Mouse (Mus musculus) left cerebral cortex, postnatal 36 days (tissue): ENCODE data around the gene Tgif2. TPM values are rescaled to one million over a fixed set of nuclear protein-coding genes. Genes with fewer than 3 reads are reported as not detected.
"Not testable (repeated sequence)": the region's sequence is repeated elsewhere in the genome, so short reads cannot be mapped to it uniquely, and the experiment has no call there.

Experiments used
- DNase-seq, 2 experiments: peaks; one replicate each; pipeline ENCODE4 v3.0.0; 2021 to 2022; ENCODE audit warnings: low spot score in 2 of 2, mixed read lengths in 1 of 2
- intact Hi-C: fragments of 180-260 bp; cut with DNase I; formaldehyde crosslinking; loops from one replicate; pipeline ENCODE4 v1.15.1; 2025
- total RNA-seq, 2 experiments: library from RNA; stranded (reverse); gene quantifications; 2 replicates each; pipeline ENCODE4 v1.2.3; 2021

Tgif2 gene
- total RNA-seq = under 1 TPM; 0.61 to 0.76 TPM

DNA sequence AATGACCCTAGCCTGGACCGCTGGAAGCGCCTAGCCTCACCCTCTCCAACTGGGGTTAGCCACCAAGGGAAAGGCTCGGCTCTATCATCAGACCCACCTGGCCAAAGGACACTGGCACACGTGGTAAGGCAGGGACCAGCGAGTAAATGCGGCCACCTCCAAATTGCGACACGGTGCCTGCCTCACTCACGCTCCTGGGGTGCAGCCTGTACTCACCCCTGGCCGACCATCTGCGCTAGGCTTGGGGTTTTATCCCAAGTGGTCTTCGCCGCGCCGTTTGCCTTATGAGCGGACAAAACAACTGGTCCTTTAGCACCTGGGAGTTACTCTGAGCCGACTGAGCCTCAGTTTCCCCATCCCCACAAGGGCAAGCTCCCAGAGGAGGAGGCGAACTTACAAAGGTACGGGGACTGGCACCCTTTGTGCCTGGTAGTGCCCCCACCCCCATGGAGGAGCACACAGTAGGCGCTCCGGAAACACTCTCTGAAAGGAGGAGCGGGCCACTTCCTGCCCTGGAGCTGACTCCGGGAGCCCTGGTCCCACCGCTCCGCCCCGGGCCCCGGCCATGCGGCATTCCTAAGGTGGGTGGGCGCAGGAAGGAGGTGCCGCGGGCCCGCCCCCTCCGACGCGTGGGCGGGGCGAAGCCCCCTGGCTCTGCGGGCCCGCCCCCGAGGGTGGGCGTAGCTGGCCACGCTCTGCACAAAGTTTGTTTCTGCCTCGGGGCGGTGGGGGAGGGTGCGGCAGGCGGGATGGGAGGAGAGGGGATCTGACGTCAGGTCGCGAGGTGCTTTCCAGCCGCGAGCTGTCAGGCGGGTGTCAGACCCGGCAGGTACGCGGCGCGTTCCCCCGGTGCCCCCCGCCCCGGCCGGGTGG, at the start of gene Tgif2:
Gene Tgif2 (plus strand): TSS at position 689 of the 873 bp plus-strand sequence.
- DNase-seq = no peak
- intact Hi-C loops = no loop called here

DNA sequence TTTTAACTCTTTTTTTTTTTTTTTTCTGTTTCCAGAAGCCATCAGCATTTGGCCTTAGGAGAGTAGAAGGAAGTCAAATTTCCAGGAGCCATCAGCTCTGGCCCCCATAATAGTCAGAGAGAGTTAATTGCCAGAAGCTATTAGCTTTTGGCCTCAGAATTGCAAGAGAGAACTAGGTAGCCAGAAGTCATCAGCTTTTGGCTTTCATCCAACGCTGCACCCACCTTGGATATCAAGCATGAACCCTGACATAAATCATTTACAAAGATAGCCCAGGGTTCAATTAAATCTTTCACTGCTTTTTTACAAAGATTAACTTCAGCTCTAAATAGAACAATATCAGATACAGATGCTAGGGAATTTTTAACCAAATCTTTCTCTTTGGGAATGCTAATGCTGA, 41.3 kb upstream of the Tgif2 start:
- DNase-seq = no peak
- intact Hi-C loops = no loop called here

DNA sequence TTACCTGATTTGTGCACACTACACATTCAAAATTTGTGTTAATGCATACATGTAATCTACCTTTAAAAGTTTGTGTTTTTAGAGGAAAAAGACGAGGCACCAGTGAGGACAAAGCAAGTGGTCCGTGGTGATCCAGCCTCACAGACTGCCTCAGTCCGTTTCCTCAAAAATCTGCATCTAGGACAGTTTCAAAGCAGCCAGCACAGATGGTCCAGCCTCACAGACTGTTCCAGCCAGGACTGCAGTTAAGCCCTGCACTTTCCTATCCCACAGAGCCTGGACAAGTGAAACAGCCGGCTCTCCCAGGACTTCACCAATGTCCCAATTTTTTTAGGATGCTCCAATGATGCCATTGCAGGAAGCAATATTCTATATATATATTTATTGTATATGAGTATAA, 38.8 kb upstream of the Tgif2 start:
- intact Hi-C loops = no loop called here
- no peak for DNase-seq

DNA sequence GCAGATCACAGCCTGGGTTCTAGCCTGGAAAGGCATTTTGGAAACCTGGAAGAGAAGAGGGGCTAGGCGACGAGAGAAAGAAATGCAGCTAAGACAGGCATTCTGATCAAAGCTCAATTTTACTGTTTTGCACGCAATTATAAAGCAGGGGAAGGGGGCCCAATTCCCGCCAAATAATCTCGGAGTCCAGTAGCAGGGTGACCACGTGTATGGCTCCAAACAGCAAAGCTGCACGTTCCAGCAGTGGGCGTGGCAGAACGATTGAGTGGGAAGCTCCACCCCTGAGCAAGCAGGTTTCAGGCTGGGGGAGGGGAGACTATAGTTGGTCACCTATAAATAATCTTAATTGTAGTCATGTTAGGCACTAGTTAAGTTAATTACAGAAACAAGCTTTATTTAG, 37.7 kb upstream of the Tgif2 start:
- intact Hi-C loops = not testable (repeated sequence)

DNA sequence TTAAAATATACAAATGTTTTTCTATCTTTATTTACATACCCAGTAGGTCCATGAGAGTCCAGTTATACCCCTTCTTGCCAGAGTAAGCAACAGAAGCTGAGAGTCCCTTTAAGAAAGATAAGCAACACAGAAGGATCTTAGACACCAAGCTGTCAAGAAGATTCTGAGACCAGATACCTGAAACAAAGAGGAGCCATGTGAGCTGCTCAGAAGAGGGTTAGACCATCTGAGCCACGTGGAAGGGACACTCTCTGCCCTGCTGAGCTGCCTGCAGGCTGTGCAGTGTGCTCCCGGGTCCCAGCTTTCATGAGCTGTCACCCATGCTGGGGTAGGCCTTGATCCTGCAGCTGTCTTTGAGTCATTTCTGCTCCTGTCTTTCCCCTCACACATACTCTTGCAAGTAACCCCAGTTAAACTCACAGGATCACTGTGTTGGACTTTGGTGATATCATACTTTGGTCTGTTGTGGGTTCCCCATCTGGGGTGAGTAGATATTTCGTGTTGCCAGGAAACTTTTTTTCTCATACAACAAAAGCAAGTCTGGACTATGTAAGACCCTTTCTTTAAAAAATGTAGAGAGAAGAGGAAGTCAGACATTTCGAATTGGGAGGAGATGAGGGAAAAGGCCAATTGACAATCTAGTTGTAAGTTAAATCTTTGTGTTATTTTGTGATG, 36.0 kb upstream of the Tgif2 start:
- intact Hi-C loops = no loop called here
- no peak for DNase-seq

More for the DNA sequence above, 37.7 kb upstream of the Tgif2 start:
- DNase-seq = not testable (repeated sequence)

DNA sequence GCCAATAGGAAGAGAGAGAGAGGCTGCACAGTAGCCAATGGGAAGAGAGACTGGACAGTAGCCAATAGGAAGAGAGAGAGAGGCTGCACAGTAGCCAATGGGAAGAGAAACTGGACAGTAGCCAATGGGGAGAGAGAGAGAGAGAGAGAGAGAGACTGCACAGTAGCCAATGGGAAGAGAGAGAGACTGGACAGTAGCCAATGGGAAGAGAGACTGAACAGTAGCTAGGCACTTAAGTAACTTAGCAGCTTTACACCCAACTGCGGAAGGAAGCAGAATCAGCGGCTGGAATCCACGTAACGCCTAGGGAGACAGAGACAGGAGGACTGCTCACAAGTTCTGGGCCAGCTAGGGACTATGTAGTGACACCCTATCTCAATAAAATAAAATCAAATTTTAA, 35.2 kb upstream of the Tgif2 start:
- intact Hi-C loops = no loop called here
- DNase-seq = no peak

DNA sequence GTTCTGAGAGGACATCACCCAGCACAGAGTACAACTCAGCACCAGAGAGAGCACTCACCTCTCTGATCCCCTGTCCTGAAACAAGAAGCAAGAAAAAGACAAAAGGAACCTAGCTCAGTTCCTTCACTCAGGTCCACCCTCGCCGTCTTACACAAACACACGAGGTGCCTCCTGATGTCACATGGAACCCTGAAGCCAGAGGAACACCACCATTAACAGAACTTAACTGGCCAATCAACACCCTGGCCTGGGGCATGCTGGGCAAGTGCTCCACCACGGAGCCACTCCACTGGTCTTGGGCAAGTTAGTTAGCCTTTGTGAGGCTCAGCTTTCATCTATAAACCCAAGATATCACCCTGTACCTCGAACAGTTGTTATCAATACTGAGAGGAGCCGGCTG, 32.9 kb upstream of the Tgif2 start:
- no peak for DNase-seq
- intact Hi-C loops = loop anchor here (5.0 kb wide), 1 partner anchor 50 kb away; the partner anchor contains the start of gene 4930518I15Rik

DNA sequence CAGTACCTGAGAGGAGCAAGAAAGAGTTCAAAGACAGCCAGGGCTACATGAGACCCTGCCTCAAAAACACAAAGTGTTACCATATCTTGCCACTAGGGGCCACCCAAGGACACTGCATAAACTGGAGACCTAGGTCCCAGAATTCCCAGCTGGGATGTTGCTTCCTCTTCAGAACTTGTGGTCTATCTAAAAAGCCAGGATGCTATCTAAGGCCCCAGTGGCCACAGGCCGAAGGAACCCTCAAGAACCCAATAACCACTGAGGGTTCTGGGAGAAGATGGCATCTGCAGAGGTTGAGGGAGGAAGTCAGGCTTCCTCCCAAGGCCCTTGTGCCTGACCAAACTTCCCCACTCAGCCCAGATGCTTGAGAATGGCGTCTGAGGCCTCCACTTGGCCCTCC, 30.2 kb upstream of the Tgif2 start:
- DNase-seq = peak; percentile 25 to 34
- intact Hi-C loops = loop anchor here (2.0 to 5.0 kb wide), 2 partner anchors 48 to 187 kb away; partner anchors contain the start of gene 4930518I15Rik

DNA sequence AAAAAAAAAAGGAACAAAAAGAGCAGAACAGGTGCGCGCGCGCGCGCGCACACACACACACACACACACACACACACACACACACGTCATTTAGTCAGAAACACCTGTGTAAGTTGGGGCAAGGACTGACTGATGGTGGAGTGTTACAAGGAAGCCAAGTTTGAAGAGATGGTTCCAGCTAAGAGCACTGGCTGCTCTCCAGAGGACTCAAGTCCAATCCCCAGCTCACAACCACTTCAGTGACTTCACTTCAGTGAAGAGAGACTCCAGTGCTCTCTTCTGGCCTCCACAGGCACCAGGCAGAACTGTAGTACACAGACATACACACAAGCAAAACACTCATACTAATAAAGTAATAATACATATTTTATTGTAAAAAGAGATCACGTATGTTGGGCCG, 29.1 kb upstream of the Tgif2 start:
- intact Hi-C loops = no loop called here
- DNase-seq = no peak

DNA sequence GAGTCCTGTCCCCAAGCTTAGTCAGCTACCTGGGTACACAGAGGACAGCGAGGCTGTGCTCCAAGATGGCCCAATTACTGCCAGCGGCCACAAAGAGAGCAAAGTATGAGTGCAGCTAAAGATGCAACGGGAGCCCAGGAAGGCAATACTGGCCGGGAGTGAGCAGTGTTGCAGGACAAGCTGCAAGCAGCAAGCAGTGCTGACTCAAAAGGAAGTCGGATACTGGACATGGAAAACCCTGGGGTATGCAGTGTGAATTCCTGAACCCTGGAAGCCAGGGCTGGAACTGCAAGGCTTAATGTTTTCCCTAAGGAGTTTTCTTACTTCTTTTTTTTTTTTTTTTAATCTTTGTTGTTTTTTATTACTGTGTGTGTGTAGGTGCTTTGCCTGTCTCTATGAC, 28.3 kb upstream of the Tgif2 start:
- intact Hi-C loops = no loop called here
- no peak for DNase-seq

DNA sequence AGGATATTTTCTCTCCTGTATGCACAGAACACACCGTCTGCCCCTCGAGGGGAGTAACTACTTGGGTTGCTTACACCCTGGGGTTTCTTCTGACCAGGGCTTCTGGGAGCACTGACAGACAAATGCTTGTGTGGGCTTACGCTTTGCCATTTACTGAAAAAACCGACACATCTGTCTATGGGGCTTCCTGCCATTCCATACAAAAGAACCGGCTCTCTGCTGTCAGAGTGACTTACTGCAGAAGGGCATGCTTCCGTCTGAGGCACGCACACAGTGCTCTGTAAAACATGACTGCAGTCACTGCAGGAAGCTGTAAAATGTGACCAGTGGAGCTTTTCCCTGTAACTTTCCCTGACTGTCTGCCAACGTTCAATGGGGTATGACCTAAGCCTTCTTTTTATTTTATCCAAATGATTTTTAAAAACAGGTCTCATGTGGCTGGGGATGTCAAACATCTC, 25.4 kb upstream of the Tgif2 start:
- DNase-seq = no peak
- intact Hi-C loops = no loop called here

DNA sequence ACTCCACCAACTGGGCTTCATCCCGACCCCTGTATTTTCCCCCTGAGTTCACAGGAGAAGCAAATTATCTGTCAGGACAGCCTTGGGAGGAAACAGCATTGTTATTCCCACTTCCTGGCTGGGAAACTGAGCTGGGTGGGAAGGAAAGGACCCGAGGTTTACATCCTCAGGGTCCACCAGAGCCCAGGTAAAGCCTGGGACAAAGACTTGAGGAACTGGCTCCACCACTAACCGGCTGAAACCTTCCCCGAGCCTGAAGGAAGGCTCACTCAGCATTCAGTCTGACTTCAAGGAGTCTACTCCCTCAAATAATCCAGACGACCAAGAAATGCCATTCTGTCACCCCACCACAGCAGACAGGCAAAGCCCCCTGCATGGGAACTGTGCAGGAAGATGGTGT, 24.9 kb upstream of the Tgif2 start:
- DNase-seq = no peak
- intact Hi-C loops = no loop called here

DNA sequence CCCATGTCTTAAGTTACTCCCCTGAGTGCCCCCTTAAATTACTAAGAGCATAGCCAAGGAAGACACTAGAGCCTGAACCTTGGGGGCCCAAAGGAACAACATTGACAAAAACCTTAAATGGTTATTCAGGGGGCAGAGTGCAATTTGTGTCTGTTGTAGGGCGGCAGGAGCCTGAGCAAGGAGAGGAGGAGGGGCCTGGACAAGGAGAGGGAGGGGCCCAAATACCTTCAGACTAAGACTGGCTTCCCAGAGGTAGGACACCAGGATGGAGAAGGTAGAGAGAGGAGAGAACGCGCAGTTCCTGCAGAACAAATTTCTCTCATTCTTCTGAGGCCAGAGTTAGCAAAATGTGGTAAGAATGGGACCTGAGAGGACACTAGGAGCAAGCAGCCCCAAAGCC, 24.4 kb upstream of the Tgif2 start:
- DNase-seq = no peak
- intact Hi-C loops = no loop called here

DNA sequence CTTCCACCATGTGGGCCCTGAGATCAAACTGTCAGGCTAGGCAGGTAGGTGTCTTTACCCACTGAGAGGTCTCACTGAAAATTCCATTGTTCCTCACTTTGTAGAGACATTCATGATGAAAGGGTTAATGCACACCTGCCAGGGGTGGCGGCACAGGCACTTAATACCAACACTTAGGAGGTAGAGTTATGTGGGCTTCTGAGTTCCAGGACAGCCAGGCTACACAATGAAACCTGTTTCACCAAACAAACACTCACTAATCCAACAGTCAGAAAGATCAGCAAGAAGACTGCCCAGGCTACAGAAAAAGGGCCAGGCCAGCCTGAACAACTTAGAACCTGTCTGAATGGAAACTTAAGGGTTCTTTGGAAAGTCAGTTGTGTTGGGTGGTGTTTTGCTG, 23.7 kb upstream of the Tgif2 start:
- intact Hi-C loops = no loop called here
- DNase-seq = no peak

DNA sequence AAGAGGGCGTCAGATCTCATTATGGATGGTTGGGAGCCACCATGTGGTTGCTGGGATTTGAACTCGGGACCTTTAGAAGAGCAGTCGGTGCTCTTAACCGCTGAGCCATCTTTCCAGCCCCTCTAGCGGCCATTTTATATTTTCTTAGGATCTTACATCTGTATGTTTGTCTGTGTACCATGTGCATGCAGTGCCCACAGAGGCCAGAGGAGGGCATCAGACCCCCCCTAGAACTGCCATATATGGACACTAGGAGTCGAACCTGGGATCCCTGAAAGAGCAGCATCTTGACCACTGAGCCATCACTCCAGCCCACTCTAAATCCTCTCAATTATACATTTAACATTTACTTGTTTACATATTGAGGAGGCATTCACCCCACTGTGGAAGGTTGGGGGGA, 14.7 kb upstream of the Tgif2 start:
- intact Hi-C loops, DNase-seq: not testable (repeated sequence)

DNA sequence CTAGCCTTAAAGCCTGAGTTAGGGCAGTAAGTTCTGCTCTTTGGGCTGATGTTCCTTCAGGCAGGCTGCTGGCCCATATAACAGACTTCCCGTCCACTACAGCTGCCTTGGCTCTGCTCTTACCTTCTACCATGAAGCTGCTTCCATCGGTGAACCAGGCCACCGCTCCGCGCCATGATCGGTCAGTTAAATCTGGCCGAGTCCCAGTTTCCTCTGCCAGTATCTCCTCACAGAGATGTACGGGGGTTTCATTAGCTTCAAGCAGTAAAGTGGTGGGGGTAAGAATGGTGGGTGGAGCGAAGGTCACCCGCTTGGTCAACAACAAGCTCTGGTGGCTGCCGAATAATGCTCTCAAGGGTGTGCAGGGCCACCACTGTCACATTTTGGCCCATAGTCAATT, 5.5 kb upstream of the Tgif2 start:
- DNase-seq = no peak
- intact Hi-C loops = no loop called here

DNA sequence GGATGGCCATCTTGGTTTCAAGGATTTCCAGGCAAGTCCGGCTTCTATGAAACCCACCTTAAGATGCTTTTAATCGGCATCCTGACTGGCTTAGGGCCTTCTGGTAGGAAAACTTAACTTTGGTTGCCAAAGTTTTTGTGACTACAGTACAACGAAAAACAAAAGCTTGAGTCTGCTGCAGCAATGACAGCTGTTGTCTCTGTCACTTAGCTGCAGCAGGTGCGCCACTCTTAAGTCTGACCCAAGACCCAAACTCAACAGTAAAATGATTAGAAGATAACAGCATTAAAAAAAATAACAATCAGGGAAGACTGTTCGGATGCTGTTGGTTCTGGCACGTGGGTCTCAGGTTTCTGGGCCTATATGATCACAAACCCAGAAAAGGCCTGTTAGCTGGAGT, 968 bp upstream of the Tgif2 start:
- intact Hi-C loops = no loop called here
- no peak for DNase-seq

DNA sequence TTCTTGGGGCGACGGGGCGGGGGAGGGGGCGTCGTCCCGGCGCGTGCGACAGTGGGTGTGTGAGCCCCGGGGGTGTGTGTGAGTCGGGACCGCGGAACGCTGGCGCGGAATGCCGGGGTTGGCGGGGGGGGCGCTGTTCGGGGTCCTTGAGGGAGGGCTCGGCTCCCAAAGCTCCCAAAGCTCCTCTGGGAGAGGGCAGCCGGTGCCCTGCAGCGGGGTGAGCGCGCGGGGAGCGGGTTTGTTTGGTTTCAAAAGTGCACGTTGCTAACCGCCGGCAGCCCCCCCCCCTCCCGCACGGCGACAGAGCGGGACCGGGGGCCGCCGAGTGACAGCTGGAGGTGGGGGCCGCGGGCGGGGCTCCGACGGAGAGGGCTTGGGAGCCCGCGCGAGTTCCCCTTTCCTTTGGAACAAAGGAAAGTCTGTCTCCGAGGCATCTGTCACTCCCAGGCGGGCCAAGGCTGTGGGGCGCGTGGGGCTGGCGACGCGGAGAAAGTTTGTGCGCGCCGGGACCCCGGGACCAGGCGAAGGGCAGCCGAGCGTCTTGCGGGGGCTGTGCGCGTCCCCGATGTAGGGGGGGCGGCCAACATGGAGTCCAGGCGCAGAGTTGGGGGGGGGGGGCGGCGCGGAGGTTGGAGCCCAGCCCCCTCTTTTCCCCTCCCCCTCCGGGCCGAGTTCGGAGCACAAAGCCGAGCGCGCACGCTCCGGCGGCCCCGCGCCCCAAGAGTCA, 657 bp downstream of the Tgif2 start:
- no peak for DNase-seq
- intact Hi-C loops = no loop called here

DNA sequence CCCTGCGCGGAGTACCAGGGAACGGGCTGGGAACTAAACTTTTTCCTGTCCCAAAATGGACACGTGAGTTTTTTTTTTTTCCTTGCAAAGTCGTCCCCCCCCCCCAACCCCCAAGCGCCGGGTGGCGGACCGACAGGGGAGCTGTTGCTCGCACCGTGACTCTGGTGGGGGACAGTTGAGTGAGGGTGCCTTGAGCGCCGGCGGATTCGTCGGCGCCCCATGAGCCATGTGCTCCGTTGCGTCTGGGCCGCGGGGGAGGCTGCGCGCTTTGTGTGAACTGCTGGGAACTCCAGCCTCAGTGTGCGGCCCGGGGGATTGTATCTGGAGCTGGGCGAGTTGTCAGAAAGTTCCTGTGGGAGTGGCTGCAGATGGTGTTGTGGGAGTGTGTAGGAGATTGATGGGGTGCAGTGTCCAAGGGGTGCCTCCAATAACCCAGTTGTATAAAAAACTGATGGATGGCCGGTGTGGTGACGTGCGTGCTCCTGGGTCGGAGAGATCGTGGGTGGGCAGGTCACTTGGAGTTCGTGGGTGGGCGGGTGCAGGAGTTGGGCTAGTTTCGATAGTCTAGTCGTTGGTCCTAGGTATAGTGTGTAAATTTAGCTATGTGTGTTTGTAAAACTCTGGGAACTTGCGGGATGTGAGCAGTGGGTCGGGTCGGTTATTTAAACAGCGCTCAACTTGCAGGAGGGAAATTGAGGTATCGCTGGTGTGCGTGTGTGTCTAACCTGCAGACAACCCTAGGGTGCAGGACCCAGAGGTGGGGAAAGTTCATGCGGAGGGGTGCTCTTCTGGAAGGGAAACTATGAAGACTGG, 1.4 kb downstream of the Tgif2 start:
- peak; percentile 67 to 72 for DNase-seq
- intact Hi-C loops = no loop called here
